Mouse (Mus musculus): Measurements from ENCODE around the gene 5031439G07Rik.

DNA sequence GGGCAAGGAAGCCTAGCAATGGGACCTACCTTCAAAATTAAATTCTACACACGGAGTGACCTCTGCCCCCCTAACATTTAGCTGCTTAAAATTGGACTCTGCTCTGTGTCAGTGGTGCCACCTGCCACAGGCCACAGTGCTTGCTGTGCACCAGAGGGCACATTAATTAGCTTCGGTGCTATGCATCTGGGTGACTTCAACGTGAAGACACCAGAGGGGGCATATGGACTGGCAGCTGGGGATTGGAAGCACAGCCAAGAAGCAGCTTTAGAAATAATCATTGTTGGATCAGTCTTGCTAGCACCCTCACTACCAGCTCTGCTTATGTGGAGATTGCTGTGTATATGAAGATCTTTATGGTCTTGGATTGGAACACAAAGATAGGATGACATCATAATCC lies 75.2 kb downstream of the 5031439G07Rik start:
- TF ChIP-seq NELFE (IDR thresholded peaks at IDR 0.05; ENCODE audit: low read depth, low read length), result no peak
- no peak for TF ChIP-seq HCFC1 (IDR thresholded peaks at IDR 0.05; ENCODE audit: low read depth, low read length)

Measured in MEL (cell line).